Mouse (Mus musculus) layer of hippocampus, postnatal 14 days (tissue): ENCODE results near the gene Cers1. TPM values are rescaled to one million over a fixed set of nuclear protein-coding genes. Genes with fewer than 3 reads are reported as not detected.

Experiments used
- DNase-seq, 2 experiments: peaks; one replicate each; pipeline ENCODE4 v3.0.0; 2021 to 2022; ENCODE audit warnings: low spot score in 2 of 2, mixed read lengths in 1 of 2
- total RNA-seq, 2 experiments: library from RNA; stranded (reverse); gene quantifications; 2 replicates each; pipeline ENCODE4 v1.2.3; 2021

The Cers1 gene
- total RNA-seq, 2 experiments from 2014 or later, result 107 to 119 TPM

GRCm38 (mm10) chr8:70313399-70313798 is 2.2 kb upstream of the Cers1 start:
- DNase-seq, result no peak

- DNase-seq, result peak; percentile 79 to 95
Measured at GRCm38 (mm10) chr8:70316511-70317504, 1.2 kb downstream of the Cers1 start.

GRCm38 (mm10) chr8:70317872-70318271 is 2.3 kb downstream of the Cers1 start:
- no peak for DNase-seq

GRCm38 (mm10) chr8:70323716-70324115 is 8.1 kb downstream of the Cers1 start:
- no peak for DNase-seq

GRCm38 (mm10) chr8:70327512-70327911 is 11.9 kb downstream of the Cers1 start:
- DNase-seq, result peak in 1 of 2 experiments; percentile 8

- peak in 1 of 2 experiments; percentile 16 for DNase-seq
Measured at GRCm38 (mm10) chr8:70329124-70329834, 13.7 kb downstream of the Cers1 start, which contains the start of gene Gdf1. Gdf1 (plus strand) TSS chr8:70329817.

- DNase-seq, result no peak
Measured at GRCm38 (mm10) chr8:70329835-70330740, 14.5 kb downstream of the Cers1 start.

- peak; percentile 62 to 78 for DNase-seq
Measured at GRCm38 (mm10) chr8:70330741-70331364, 15.3 kb downstream of the Cers1 start.

- no peak for DNase-seq
Measured at GRCm38 (mm10) chr8:70331526-70331925, 16.0 kb downstream of the Cers1 start.

- DNase-seq, result peak; percentile 77 to 78
Measured at GRCm38 (mm10) chr8:70332070-70332877, 16.7 kb downstream of the Cers1 start.

- no peak for DNase-seq
Measured at GRCm38 (mm10) chr8:70332878-70333202, 17.3 kb downstream of the Cers1 start.

- no peak for DNase-seq
Measured at GRCm38 (mm10) chr8:70338931-70339330, 23.4 kb downstream of the Cers1 start.

GRCm38 (mm10) chr8:70340659-70341058 is 25.1 kb downstream of the Cers1 start:
- DNase-seq, result peak in 1 of 2 experiments; percentile 55

GRCm38 (mm10) chr8:70342007-70342406 is 26.4 kb downstream of the Cers1 start:
- no peak for DNase-seq

GRCm38 (mm10) chr8:70343076-70343475 is 27.5 kb downstream of the Cers1 start:
- no peak for DNase-seq

GRCm38 (mm10) chr8:70343696-70344095 is 28.1 kb downstream of the Cers1 start:
- peak in 1 of 2 experiments; percentile 69 for DNase-seq

GRCm38 (mm10) chr8:70344279-70344678 is 28.7 kb downstream of the Cers1 start:
- DNase-seq, result no peak

GRCm38 (mm10) chr8:70347443-70347842 is 31.9 kb downstream of the Cers1 start:
- no peak for DNase-seq

- no peak for DNase-seq
Measured at GRCm38 (mm10) chr8:70347860-70348420, 32.4 kb downstream of the Cers1 start.
